Mouse (Mus musculus) embryonic facial prominence, embryonic 15.5 days (tissue): ENCODE measurements around the gene Ciita. TPM values are rescaled to one million over a fixed set of nuclear protein-coding genes. Genes with fewer than 3 reads are reported as not detected.

Source experiments
- ATAC-seq: fragments of 200-750 bp; cut with Nextera tagmentation; 2 replicates; pipeline ENCODE4 v1.8.0; 2017; ENCODE audit warnings: low read depth, moderate TSS enrichment; ENCODE audit not compliant: insufficient number of reproducible peaks, low FRiP score, low TSS enrichment
- H3K27ac ChIP-seq: fragments of 300-500 bp; sonication (generic); replicated peaks from 2 replicates; pipeline ENCODE4 v1.5.1; 2015; ENCODE audit warnings: mild to moderate bottlenecking, inconsistent platforms
- H3K27me3 ChIP-seq: fragments of 300-500 bp; sonication (generic); 2 replicates; pipeline ENCODE4 v1.6.1; 2015; ENCODE audit warnings: inconsistent platforms
- H3K36me3 ChIP-seq: fragments of 300-500 bp; sonication (generic); 2 replicates; pipeline ENCODE4 v1.6.1; 2015; ENCODE audit warnings: mild to moderate bottlenecking, inconsistent platforms
- H3K4me1 ChIP-seq: fragments of 300-500 bp; sonication (generic); 2 replicates; pipeline ENCODE4 v1.6.1; 2015; ENCODE audit warnings: inconsistent platforms
- H3K4me2 ChIP-seq: fragments of 300-500 bp; sonication (generic); replicated peaks from 2 replicates; pipeline ENCODE4 v1.6.1; 2015; ENCODE audit warnings: mild to moderate bottlenecking, inconsistent platforms
- H3K4me3 ChIP-seq: fragments of 300-500 bp; sonication (generic); replicated peaks from 2 replicates; pipeline ENCODE4 v1.5.1; 2015; ENCODE audit warnings: mild to moderate bottlenecking, inconsistent platforms
- H3K9ac ChIP-seq: fragments of 300-500 bp; sonication (generic); 2 replicates; pipeline ENCODE4 v1.6.1; 2015; ENCODE audit warnings: inconsistent platforms
- H3K9me3 ChIP-seq: fragments of 300-500 bp; sonication (generic); replicated peaks from 2 replicates; pipeline ENCODE4 v1.6.1; 2016; ENCODE audit warnings: inconsistent platforms
- whole genome bisulfite sequencing: fragments of 180-500 bp; shearing (Covaris S2); methylation state at CpG from one replicate; pipeline ENCODE4 v1.1.7; 2015; 5-methylcytosine and 5-hydroxymethylcytosine counted together
- polyA plus RNA-seq: library from polyadenylated mRNA; unstranded; fragments of >200 nt; fragmentation: Nextera tagmentation; extraction: Ambion mirVana; gene quantifications from 2 replicates; pipeline ENCODE4 v1.2.1, GENCODE M21; 2015

Ciita gene
- 0.37 and 0.45 TPM in 2 replicates for polyA plus RNA-seq

- H3K27ac ChIP-seq: no peak within 1 kb of the TSS
- H3K36me3 ChIP-seq: no peaks in the 10 kb centered on the region
- WGBS: 77% methylated on average over 5 of the region's 5 CpGs
- no peak within 1 kb of the TSS for H3K4me2 ChIP-seq
- no peak for ATAC-seq
- H3K4me3 ChIP-seq: no peak within 1 kb of the TSS
- no peaks in the 10 kb centered on the region for H3K9me3 ChIP-seq
- H3K27me3 ChIP-seq: no peaks in the 10 kb centered on the region
- H3K4me1 ChIP-seq: no peaks in the 10 kb centered on the region
- no peak within 1 kb of the TSS for H3K9ac ChIP-seq
Measured at GRCm38 (mm10) chr16:10479857-10480256, at the start of gene Ciita. Gene Ciita (plus strand): TSS chr16:10480059.

DNA sequence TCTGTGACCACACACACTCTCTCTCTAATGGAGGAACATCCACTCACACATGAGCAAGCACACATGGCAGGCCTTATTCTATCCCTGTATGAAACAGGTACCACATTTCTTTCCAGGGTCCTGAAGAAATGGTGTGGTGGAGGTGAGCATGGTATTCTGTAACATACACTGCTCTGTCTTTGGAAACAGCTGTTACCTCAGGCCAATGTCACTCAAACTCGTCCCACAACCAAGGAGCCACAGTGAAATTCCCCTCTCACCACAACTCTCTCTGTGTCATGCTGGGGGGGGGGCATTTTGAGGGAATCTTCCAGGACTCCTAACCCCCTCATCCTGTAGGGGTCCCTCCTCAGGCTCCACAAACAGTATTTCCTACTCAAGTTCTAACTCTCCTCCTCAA lies 47.9 kb upstream of the Ciita start:
- Histone ChIP-seq H3K27me3 (no peaks in the 10 kb centered on the region), H3K9me3 (no peaks in the 10 kb centered on the region), H3K4me2 (no peak overlapping the region), H3K4me3 (no peak overlapping the region), H3K36me3 (0 out of 2 replicates have a peak, but pooled peaks cover 4% of the 10 kb centered on the region), H3K4me1 (no peaks in the 10 kb centered on the region), H3K27ac (no peak overlapping the region), H3K9ac (no peak overlapping the region)
- 54% methylated on average over 1 of the region's 1 CpGs for WGBS
- ATAC-seq: no peak

GRCm38 (mm10) chr16:10432387-10432786 lies 47.5 kb upstream of the Ciita start:
- Histone ChIP-seq H3K4me3 (no peak overlapping the region), H3K27ac (no peak overlapping the region), H3K9me3 (no peaks in the 10 kb centered on the region), H3K36me3 (0 out of 2 replicates have a peak, but pooled peaks cover under 1% of the 10 kb centered on the region), H3K9ac (no peak overlapping the region), H3K4me2 (no peak overlapping the region), H3K27me3 (no peaks in the 10 kb centered on the region), H3K4me1 (no peaks in the 10 kb centered on the region)
- WGBS: 81% methylated on average over 4 of the region's 4 CpGs
- ATAC-seq: no peak

- Histone ChIP-seq H3K4me3 (no peak overlapping the region), H3K4me1 (no peaks in the 10 kb centered on the region), H3K36me3 (no peaks in the 10 kb centered on the region), H3K9ac (no peak overlapping the region), H3K27ac (no peak overlapping the region), H3K9me3 (no peaks in the 10 kb centered on the region), H3K27me3 (no peaks in the 10 kb centered on the region), H3K4me2 (no peak overlapping the region)
- no peak for ATAC-seq
- WGBS: 78% methylated on average over 5 of the region's 5 CpGs
Measured at GRCm38 (mm10) chr16:10433344-10433743, 46.5 kb upstream of the Ciita start.

GRCm38 (mm10) chr16:10436166-10436565 lies 43.7 kb upstream of the Ciita start:
- no peaks in the 10 kb centered on the region for H3K4me1 ChIP-seq
- H3K27ac ChIP-seq: no peak overlapping the region
- 82% methylated on average over 6 of the region's 6 CpGs for WGBS
- H3K9me3 ChIP-seq: no peaks in the 10 kb centered on the region
- no peak overlapping the region for H3K4me3 ChIP-seq
- no peak overlapping the region for H3K9ac ChIP-seq
- ATAC-seq: no peak
- no peak overlapping the region for H3K4me2 ChIP-seq
- H3K36me3 ChIP-seq: no peaks in the 10 kb centered on the region
- H3K27me3 ChIP-seq: no peaks in the 10 kb centered on the region

- H3K4me3 ChIP-seq: no peak overlapping the region
- no peaks in the 10 kb centered on the region for H3K27me3 ChIP-seq
- H3K27ac ChIP-seq: no peak overlapping the region
- no peaks in the 10 kb centered on the region for H3K36me3 ChIP-seq
- no peaks in the 10 kb centered on the region for H3K9me3 ChIP-seq
- no peak overlapping the region for H3K9ac ChIP-seq
- 78% methylated on average over 5 of the region's 5 CpGs for WGBS
- no peak overlapping the region for H3K4me2 ChIP-seq
- ATAC-seq: no peak
- H3K4me1 ChIP-seq: no peaks in the 10 kb centered on the region
Measured at GRCm38 (mm10) chr16:10438055-10438454, 41.8 kb upstream of the Ciita start.

GRCm38 (mm10) chr16:10441328-10441727 lies 38.5 kb upstream of the Ciita start:
- ATAC-seq: no peak
- Histone ChIP-seq H3K9ac (no peak overlapping the region), H3K9me3 (no peaks in the 10 kb centered on the region), H3K4me3 (no peak overlapping the region), H3K4me2 (no peak overlapping the region), H3K27me3 (no peaks in the 10 kb centered on the region), H3K4me1 (peaks cover 2% of the 10 kb centered on the region), H3K27ac (no peak overlapping the region), H3K36me3 (no peaks in the 10 kb centered on the region)
- WGBS: 88% methylated on average over 6 of the region's 6 CpGs

DNA sequence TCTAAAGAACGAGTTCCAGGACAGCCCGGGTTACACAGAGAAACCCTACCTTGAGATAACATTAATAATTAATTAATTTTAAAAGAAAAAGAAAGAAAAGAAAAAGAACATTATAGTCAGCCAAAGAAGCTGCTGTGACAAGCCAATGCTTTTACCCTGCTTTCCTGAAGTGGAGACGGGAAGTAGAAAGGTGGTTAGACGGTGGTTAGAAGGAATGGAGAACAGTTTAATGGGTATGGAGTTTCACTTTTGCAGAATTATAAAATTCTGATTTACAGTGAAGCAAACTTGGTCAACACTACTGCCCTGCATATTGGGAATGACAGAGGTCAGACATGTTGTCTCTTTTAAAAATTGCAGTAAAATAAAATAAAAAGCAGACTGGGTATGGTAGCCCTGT lies 38.1 kb upstream of the Ciita start:
- Histone ChIP-seq H3K9me3 (no peaks in the 10 kb centered on the region), H3K4me2 (no peak overlapping the region), H3K4me1 (peaks cover 6% of the 10 kb centered on the region), H3K4me3 (no peak overlapping the region), H3K27me3 (no peaks in the 10 kb centered on the region), H3K27ac (no peak overlapping the region), H3K36me3 (no peaks in the 10 kb centered on the region), H3K9ac (no peak overlapping the region)
- 92% methylated on average over 4 of the region's 4 CpGs for WGBS
- no peak for ATAC-seq

GRCm38 (mm10) chr16:10443723-10444122 lies 36.1 kb upstream of the Ciita start:
- H3K4me3 ChIP-seq: no peak overlapping the region
- H3K27me3 ChIP-seq: no peaks in the 10 kb centered on the region
- H3K9ac ChIP-seq: no peak overlapping the region
- H3K27ac ChIP-seq: no peak overlapping the region
- no peak overlapping the region for H3K4me2 ChIP-seq
- H3K9me3 ChIP-seq: no peaks in the 10 kb centered on the region
- ATAC-seq: no peak
- no peaks in the 10 kb centered on the region for H3K36me3 ChIP-seq
- peaks cover 17% of the 10 kb centered on the region for H3K4me1 ChIP-seq

DNA sequence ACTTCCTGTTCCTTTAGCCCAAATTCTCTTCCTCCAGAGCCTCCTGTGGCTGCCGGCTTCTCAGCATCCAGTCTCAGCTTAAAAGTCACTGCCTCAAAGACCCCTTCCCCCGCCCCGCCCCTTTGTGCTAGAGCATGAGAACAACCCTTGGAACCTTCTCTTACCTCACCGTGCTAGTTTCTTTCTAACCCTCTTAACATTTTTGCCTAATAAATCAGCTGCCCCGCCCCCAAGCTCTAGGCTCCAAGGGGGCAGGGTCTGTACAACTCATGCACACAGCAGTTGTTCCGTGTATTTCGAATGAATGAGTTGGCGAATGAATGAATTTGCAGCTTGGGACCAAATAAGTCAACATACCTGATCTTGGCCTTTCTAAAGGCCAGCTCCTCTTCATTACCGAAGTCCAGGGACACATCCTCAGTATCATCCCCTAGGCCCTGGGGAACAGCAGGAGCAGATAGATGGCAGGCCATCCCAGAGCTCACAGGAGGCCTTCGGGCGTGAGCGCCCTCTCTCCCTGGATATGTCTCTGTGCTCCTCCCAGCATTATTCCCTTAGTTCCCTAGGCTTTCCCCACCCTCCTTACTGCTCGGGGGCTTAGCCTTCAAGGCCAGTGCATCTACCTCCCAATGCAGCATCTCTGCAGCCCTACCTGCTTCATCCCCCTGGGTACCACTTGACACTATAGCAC lies 33.1 kb upstream of the Ciita start:
- H3K9ac ChIP-seq: peak overlapping the region; percentile 43
- no peaks in the 10 kb centered on the region for H3K27me3 ChIP-seq
- no peaks in the 10 kb centered on the region for H3K9me3 ChIP-seq
- no peaks in the 10 kb centered on the region for H3K36me3 ChIP-seq
- peak overlapping the region; percentile 53 for H3K4me3 ChIP-seq
- H3K27ac ChIP-seq: 0 out of 2 replicates have a peak overlapping the region, but pooled peaks have one; percentile 24
- H3K4me1 ChIP-seq: peaks cover 17% of the 10 kb centered on the region
- 14% methylated on average over 13 of the region's 13 CpGs for WGBS
- ATAC-seq: peak; percentile 55
- peak overlapping the region; percentile 80 for H3K4me2 ChIP-seq

- Histone ChIP-seq H3K9ac (peak within 1 kb of the TSS; percentile 43), H3K4me3 (peak within 1 kb of the TSS; percentile 53), H3K4me2 (peak within 1 kb of the TSS; percentile 80), H3K27me3 (no peaks in the 10 kb centered on the region), H3K27ac (0 out of 2 replicates have a peak within 1 kb of the TSS, but pooled peaks have one; percentile 49), H3K36me3 (no peaks in the 10 kb centered on the region), H3K4me1 (peaks cover 17% of the 10 kb centered on the region), H3K9me3 (no peaks in the 10 kb centered on the region)
- ATAC-seq: peak; percentile 93
- 4% methylated on average over 12 of the region's 12 CpGs for WGBS
Measured at GRCm38 (mm10) chr16:10447264-10447594, 32.6 kb upstream of the Ciita start, which contains the start of gene Tvp23a. Gene Tvp23a (minus strand): TSS chr16:10447362.

DNA sequence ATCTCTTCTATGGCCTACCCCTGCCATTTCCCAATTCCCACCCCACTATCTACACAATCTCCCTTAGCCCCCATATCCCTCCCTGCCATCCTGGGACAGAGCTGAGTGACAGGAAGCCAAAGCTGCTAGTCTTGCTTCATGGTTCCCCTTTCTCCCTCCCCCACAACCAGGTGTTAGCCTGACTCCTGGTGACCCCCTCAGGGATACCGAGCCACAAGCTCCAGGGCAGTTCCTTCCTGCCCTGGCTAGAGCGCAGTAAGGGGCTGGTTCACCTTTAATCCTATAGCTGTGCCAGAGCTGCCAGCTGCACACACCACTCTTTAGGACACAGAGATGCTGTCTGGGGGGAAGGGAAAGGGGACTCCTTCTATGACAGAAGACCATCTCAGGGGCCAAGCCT lies 32.1 kb upstream of the Ciita start:
- peaks cover 17% of the 10 kb centered on the region for H3K4me1 ChIP-seq
- H3K4me2 ChIP-seq: peak overlapping the region; percentile 80
- no peaks in the 10 kb centered on the region for H3K36me3 ChIP-seq
- 50% methylated on average over 2 of the region's 2 CpGs for WGBS
- no peaks in the 10 kb centered on the region for H3K27me3 ChIP-seq
- peak overlapping the region; percentile 53 for H3K4me3 ChIP-seq
- H3K9me3 ChIP-seq: no peaks in the 10 kb centered on the region
- H3K9ac ChIP-seq: peak overlapping the region; percentile 43; the same call in 1 of the 2 replicates
- H3K27ac ChIP-seq: 0 out of 2 replicates have a peak overlapping the region, but pooled peaks have one; percentile 49
- ATAC-seq: no peak
